Mouse (Mus musculus): ENCODE measurements around the gene Kcne3.

Gene Kcne3

DNA sequence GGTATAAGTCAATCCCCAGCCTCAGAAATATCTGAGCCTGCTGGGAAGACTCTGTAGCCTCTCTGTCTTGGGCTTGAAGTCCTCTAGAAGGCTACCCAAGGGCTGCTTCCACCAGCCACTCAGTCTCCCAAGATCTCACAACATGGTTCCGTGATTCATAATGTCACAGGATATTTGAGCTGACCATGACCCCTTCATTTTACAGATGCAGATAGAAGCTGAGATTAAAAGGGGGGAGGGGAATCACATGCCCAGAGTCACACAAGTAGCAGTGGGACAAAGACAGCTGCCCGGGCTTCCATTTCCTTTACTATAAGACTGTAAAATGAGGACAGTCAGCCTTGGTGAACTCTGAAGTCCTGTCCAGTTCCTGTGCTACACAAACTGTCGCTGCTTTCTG, 5.3 kb downstream of the Kcne3 start:
- no peak for DNase-seq (ENCODE audit: low spot score)

DNA sequence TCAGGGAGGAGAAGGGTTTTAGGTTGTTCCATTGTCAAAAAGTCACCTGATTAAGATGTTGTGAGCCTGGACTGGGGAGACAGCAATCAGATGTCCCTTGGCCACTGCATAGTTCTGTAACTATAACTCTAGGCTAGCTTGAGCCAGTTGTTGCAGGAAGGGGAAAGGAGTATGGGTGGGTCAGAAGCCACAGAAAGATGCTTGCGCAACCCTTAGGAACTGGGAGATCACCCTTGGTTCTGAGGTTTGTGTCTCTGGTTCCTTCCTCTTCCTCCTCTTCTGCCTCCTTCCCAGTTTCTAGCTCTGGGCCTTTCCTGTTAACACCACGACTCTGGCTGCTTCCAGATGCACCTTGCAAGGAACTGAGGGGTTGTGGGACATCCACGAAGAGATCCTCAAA, 6.1 kb downstream of the Kcne3 start:
- no peak for DNase-seq (ENCODE audit: low spot score)

DNA sequence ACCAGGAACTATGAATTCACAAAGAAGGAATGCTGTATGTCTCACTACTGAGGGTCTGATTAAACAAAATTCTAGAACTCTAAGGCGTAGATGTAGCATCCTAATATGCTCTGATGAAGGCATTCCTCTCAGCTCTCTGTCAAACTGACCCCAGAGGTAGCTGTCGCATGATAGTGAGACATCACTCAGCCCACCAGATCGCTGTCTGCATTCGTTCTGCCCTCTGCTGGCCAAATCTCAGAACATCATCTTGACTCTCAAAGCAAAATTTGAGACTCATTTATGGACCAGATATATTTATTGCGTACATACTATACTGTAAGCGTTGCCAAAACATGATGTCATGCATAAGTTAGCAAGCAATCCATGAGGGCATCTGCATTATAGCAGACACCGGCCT, 11.3 kb downstream of the Kcne3 start:
- DNase-seq (ENCODE audit: low spot score): no peak

- DNase-seq (ENCODE audit: low spot score): no peak
Measured at GRCm38 (mm10) chr7:100190167-100190566, 13.9 kb downstream of the Kcne3 start.

DNA sequence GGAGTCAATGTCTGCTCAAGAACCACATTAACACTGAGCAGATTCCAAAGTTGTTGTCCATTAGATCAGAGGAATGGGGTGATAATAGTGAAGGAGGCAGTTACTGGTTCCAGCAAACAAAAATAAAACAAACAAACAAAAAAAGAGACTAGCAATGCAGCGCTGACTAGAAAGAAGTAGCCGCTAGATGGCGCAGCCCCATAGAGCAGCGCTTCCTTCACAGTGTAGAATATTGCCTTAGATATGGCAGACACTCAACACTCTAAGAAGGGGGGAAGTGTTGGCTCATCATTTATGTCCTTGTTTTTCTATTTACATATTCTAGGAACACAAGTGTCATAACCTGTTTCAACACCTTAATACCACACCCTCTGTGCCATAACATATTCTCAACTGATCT, 14.5 kb downstream of the Kcne3 start:
- DNase-seq (ENCODE audit: low spot score): peak; percentile 26

GRCm38 (mm10) chr7:100201191-100201590, 24.9 kb downstream of the Kcne3 start:
- no peak for DNase-seq (ENCODE audit: low spot score)

- no peak for DNase-seq (ENCODE audit: low spot score)
Measured at GRCm38 (mm10) chr7:100203616-100204015, 27.3 kb downstream of the Kcne3 start.

- no peak for DNase-seq (ENCODE audit: low spot score)
Measured at GRCm38 (mm10) chr7:100204871-100205270, 28.6 kb downstream of the Kcne3 start.

DNA sequence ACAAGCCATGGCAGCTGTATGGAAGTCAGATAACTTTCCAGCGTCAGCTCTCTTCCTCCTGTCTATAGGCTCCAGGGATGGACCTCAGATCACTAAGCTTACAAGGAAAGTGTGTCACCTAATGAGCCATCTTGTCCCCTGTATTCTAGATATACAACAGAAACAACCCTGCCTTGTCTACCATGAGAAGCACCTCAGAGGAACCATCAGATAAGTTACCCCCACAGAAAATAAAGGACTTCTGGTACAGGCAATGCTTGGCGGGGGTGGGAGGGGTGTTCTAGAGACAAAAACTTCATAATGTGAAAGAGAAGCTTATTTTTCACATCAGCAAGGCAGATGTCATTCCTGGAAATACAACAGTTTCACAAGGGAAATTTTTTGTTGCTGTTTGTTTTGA, 29.8 kb downstream of the Kcne3 start:
- no peak for DNase-seq (ENCODE audit: low spot score)

DNA sequence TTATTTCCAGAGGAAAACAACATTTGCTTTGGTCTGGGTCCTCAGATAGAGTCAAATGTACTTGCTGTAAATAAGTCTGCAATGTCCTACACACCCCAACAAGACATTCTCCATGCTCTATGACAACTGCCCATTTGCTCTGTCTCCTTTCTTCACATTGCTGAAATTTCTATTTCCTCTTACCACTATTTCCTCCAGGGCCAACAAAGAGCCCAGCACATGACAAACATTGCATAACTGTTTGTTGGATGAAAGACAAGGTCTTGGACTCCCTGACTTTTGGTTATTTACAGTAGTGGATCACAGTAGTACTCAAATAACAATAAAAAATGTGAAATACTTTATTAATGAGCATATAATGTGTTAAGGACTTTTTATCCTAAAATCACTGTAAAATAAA, 31.6 kb downstream of the Kcne3 start:
- no peak for DNase-seq (ENCODE audit: low spot score)

GRCm38 (mm10) chr7:100214310-100214709, 38.0 kb downstream of the Kcne3 start:
- no peak for DNase-seq (ENCODE audit: low spot score)

- no peak for DNase-seq (ENCODE audit: low spot score)
Measured at GRCm38 (mm10) chr7:100215116-100215732, 38.9 kb downstream of the Kcne3 start.

GRCm38 (mm10) chr7:100215976-100216375, 39.7 kb downstream of the Kcne3 start:
- no peak for DNase-seq (ENCODE audit: low spot score)

DNA sequence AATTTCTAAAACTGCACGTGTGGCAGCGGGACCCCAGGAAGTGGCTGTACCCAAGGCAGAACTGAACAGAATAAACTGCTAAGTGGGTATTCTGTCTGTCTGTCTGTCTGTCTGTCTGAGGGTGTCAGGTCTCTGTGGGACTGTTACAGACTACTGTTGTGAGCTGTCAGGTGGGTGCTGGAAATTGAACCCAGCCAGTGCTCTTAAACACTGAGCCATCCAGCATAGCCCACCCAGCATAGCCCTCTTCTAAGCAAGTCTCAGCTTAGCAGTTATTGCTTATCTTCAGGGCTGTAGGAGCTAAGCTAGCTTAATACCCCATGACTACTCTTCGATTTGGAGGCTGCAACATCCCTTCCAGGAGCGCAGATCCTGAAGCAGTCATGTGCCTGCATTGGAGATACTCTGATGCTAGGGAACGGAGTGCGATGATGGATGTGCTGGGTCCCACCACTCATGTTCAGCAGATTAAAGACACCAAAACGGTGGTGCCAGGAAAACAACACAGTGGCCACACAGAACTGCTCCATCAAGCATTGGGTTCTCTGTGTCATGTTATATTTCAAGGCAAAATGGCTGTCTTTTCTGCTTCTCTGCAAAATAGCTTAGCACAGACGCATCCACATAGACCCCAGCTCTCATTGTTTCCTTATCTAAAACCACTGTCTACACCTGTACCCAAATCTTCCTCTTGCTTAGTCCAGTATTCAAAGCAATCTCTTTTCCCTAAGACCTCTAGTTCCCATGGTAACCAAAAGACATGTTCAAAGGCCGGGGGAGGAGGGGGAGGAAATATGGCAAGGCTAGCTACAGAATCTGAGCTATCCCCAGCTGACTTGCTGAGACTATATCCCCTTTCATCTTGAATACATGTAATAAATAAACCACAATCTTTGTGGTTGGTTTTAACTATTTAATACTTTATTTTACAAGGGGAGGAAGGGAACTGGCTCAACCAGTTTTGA, 40.6 kb downstream of the Kcne3 start:
- no peak for DNase-seq (ENCODE audit: low spot score)

DNA sequence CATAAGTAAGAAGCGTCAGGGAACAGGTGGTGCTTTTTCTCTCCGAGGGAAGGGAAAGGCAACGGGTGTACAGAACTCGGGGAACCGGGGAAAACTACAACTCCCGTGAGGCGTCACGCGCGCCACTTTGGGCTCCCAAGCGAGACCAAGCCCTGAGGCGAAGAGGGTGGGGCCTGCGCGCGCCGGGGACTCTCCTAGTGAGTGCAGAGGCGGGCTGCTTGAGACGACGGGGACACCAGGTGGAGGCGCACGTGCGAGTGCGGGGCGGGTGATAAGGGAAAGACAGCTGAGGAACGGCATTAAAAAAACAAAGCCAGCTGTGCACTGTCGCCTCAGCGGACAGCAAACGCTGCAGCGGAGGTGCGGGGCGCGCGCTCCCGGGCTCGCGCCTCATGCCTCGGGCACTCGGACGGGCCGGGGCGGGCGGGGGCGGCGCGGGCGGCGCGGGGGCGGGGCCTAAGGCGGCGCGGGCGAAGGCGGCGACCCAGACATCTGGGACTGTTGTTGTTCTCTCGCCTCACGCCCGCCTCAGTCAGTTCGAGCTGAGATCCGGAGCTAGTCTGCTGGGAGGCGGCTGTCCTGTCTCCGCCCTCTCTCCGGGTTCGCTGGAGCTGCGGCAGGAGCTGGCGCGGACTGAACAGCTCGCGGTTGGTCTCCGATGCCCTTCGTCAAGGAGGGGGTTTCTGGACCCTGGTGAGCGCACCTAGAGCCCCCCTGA, 51.0 kb downstream of the Kcne3 start, which contains the start of gene Pgm2l1:
Pgm2l1 (plus strand) TSS at position 237 of the 718 bp plus-strand sequence.
- peak; percentile 95 for DNase-seq (ENCODE audit: low spot score)

DNA sequence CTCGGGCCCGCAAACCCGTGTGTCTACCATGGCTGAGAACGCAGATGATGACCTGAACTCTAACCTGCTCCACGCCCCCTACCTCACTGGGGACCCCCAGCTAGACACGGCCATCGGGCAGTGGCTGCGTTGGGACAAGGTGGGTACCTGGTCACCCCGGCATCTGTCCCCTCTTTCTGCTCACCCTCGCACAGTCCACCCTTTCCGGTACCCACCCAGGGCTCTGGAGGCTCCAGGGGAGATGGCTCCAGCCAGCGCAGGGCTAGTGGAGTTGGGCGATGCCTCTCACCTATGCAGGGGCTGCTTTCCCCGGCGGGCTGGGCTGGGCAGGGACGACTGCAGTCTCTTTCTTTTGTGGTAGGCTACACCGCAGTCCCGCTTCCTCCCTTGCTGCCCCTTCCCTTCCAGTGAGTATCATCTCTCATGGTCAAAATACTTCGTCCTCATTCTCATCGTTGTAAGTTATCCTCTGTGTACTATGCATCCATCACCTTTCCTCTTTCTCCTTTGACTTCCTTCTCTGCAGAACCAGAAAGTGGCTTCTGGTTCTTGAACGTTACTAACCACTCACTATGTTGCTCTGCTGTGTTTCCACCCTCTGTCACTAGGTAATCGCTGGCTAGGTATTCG, 51.7 kb downstream of the Kcne3 start:
- no peak for DNase-seq (ENCODE audit: low spot score)

DNA sequence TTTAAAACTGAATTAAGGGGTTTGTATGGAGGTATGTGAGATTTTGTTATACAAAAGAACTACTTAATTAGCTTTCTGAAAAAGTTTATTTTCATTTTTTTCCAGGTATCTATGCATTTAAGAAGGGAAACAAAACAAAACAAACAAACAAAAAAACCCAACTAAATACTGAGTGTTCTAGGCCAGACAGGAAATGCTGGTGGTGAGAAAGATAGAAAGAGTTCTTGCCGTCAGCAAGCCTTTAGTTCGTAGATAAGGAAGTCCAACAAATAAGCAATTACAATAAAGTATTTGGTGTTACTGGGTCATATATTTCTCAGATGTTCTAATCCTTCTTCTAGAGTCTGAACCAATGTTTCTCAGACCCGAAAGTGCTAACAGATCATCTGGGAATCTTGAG, 52.7 kb downstream of the Kcne3 start:
- no peak for DNase-seq (ENCODE audit: low spot score)

DNA sequence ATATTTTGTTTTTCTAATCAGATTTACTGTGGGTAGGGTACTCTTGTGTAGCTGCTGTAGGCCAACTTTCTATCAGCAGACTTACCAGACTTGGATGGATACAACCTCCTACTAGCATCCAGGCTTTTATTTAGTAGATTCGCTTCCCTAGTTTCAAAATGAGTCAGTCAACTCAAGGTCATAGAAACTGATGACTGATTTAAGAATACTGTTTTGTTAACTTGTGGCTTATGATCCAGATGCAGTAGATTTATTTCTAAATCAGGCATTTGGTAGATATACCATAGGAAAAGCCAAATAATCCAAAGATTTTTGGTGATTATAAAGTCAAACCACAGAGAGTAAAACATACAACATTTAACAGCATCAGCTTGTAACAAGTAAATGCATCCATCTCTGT, 54.3 kb downstream of the Kcne3 start:
- DNase-seq (ENCODE audit: low spot score): no peak

DNA sequence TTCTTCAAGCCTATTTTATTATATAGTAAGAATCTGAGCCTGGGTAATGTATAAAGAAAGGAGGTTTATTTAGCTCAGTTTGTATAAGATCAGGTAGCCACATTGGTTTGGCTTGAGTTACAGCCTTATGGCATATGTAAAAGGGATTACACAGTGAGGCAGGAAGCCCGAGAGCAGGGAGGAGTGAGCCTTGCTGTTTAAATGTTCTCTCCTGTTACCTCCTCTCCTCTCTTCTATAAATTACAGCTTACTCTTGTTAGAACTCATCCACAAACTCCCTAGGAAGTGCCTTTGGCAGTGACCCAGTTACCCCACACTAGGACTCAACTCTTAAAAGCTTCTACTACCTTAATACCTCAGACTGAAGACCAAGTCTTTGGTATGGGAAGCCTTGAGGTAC, 55.4 kb downstream of the Kcne3 start:
- DNase-seq (ENCODE audit: low spot score): no peak

DNA sequence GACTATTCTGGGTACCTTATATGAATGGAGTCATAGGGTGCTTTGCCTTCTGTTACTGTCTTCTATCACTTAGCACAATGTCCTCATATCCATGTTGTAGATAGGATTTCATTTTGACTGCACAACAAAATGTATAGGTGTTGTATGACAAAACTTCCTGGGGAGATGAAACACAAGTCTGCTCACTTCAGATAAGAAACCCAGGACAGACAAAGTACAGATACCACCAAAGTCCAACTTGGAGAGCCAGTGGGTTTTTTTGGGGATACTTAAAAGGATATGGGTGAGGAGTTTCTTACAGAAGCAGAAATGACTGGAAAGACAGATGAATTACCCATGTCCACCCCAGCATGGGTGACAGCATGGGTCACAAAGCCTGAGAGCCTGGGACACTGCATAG, 57.4 kb downstream of the Kcne3 start:
- no peak for DNase-seq (ENCODE audit: low spot score)

Measured in left cerebral cortex, adult 11 months (tissue).